Mouse (Mus musculus) CH12.LX (cell line): Measurements from ENCODE around the gene Atp2b2. TPM values are rescaled to one million over a fixed set of nuclear protein-coding genes. Genes with fewer than 3 reads are reported as not detected.

Experiments
- DNase-seq: peaks from one replicate; pipeline ENCODE4 v3.0.0-alpha.2; 2013; ENCODE audit errors: extremely low read depth
- H3K27ac ChIP-seq: 2 replicates; pipeline ENCODE4 v1.5.1; 2012; ENCODE audit warnings: low read depth, mild to moderate bottlenecking, control low read depth, moderate library complexity; ENCODE audit not compliant: insufficient read depth
- H3K27me3 ChIP-seq: replicated peaks from 2 replicates; pipeline ENCODE3; 2012; ENCODE audit warnings: inconsistent platforms
- H3K36me3 ChIP-seq, 2 experiments: replicated peaks in 1 of 2; 2 replicates each; pipeline versions ENCODE3 to v1.6.1; 2012; ENCODE audit warnings: inconsistent platforms in 1 of 2, low read length in 1 of 2, mild to moderate bottlenecking in 1 of 2, mixed read lengths in 1 of 2, moderate library complexity in 1 of 2; ENCODE audit not compliant: control insufficient read depth in 1 of 2, insufficient read depth in 1 of 2
- H3K4me1 ChIP-seq, 2 experiments: 2 replicates each; pipeline ENCODE4 v1.6.1; 2012; ENCODE audit warnings: inconsistent platforms in 1 of 2, moderate library complexity in 1 of 2; ENCODE audit not compliant: insufficient read depth in 2 of 2, control insufficient read depth in 1 of 2
- H3K4me2 ChIP-seq: 2 replicates; pipeline ENCODE4 v1.6.1; 2012; ENCODE audit warnings: low read depth, mild to moderate bottlenecking, control low read depth; ENCODE audit not compliant: poor library complexity, insufficient read depth, severe bottlenecking
- H3K4me3 ChIP-seq, 3 experiments: fragments of 150-350 bp in 1 of 3; sonication (generic) in 1 of 3; replicated peaks in 1 of 3; 2 replicates each; pipeline versions ENCODE3 to v1.5.1; 2011 to 2012; ENCODE audit warnings: low read depth in 2 of 3, low read length in 2 of 3, mild to moderate bottlenecking in 2 of 3, moderate library complexity in 2 of 3, control low read depth in 1 of 3, improper control_type of control experiment in 1 of 3, inconsistent platforms in 1 of 3, mixed read lengths in 1 of 3; ENCODE audit not compliant: poor library complexity in 1 of 3
- H3K79me2 ChIP-seq: replicated peaks from 2 replicates; pipeline ENCODE4 v1.6.1; 2012; ENCODE audit warnings: mild to moderate bottlenecking, moderate library complexity; ENCODE audit not compliant: control insufficient read depth, poor library complexity, insufficient read depth, severe bottlenecking; ENCODE audit errors: extremely low read depth
- H3K9ac ChIP-seq: 2 replicates; pipeline ENCODE4 v1.6.1; 2012; ENCODE audit warnings: low read depth, mild to moderate bottlenecking, control low read depth, moderate library complexity; ENCODE audit not compliant: insufficient read depth
- H3K9me3 ChIP-seq: replicated peaks from 2 replicates; pipeline ENCODE3; 2012; ENCODE audit warnings: low read length, inconsistent platforms, mixed read lengths
- BHLHE40 ChIP-seq: IDR thresholded peaks from 2 replicates; pipeline ENCODE4 v1.6.1; 2011; ENCODE audit warnings: mild to moderate bottlenecking, low read depth, low read length, improper control_type of control experiment
- CHD1 ChIP-seq: IDR thresholded peaks from 2 replicates; pipeline ENCODE4 v1.6.1; 2012; ENCODE audit warnings: low read depth, low read length, improper control_type of control experiment, inconsistent platforms
- CHD2 ChIP-seq: IDR thresholded peaks from 2 replicates; pipeline ENCODE4 v1.6.1; 2011; ENCODE audit warnings: low read length, improper control_type of control experiment
- CTCF ChIP-seq, 2 experiments: IDR thresholded peaks in 1 of 2; conservative IDR thresholded peaks in 1 of 2; 2 replicates each; pipeline ENCODE4 v1.5.1; 2011 to 2012; ENCODE audit warnings: low read depth in 2 of 2, low read length in 2 of 2, improper control_type of control experiment in 1 of 2, inconsistent platforms in 1 of 2, mild to moderate bottlenecking in 1 of 2, moderate library complexity in 1 of 2
- E2F4 ChIP-seq: IDR thresholded peaks from 2 replicates; pipeline ENCODE4 v1.6.1; 2011; ENCODE audit warnings: low read depth, low read length, improper control_type of control experiment; ENCODE audit not compliant: insufficient replicate concordance
- ELF1 ChIP-seq: IDR thresholded peaks from 2 replicates; pipeline ENCODE4 v1.6.1; 2014; ENCODE audit warnings: low read depth, mild to moderate bottlenecking, inconsistent platforms, low read length, improper control_type of control experiment
- ETS1 ChIP-seq: conservative IDR thresholded peaks from 2 replicates; pipeline ENCODE4 v1.6.1; 2012; ENCODE audit warnings: low read depth, mild to moderate bottlenecking, inconsistent platforms, low read length, improper control_type of control experiment, moderate library complexity
- GABPA ChIP-seq: IDR thresholded peaks from 2 replicates; pipeline ENCODE4 v1.6.1; 2012; ENCODE audit warnings: low read depth, low read length, improper control_type of control experiment, inconsistent platforms; ENCODE audit not compliant: insufficient replicate concordance
- HCFC1 ChIP-seq: IDR thresholded peaks from 2 replicates; pipeline ENCODE4 v1.6.1; 2012; ENCODE audit warnings: low read depth, mild to moderate bottlenecking, inconsistent platforms, low read length, improper control_type of control experiment
- JUN ChIP-seq: IDR thresholded peaks from 2 replicates; pipeline ENCODE4 v1.6.1; 2011; ENCODE audit warnings: low read depth, mild to moderate bottlenecking, low read length, improper control_type of control experiment, moderate library complexity; ENCODE audit not compliant: insufficient read depth
- JUND ChIP-seq: conservative IDR thresholded peaks from 2 replicates; pipeline ENCODE4 v1.6.1; 2011; ENCODE audit warnings: low read depth, low read length, improper control_type of control experiment
- KAT2A ChIP-seq: IDR thresholded peaks from 2 replicates; pipeline ENCODE4 v1.6.1; 2012; ENCODE audit warnings: low read length, improper control_type of control experiment, inconsistent platforms; ENCODE audit not compliant: insufficient replicate concordance
- MEF2A ChIP-seq: IDR thresholded peaks from 2 replicates; pipeline ENCODE4 v1.6.1; 2014; ENCODE audit warnings: low read depth, mild to moderate bottlenecking, inconsistent platforms, low read length, improper control_type of control experiment, borderline replicate concordance
- MXI1 ChIP-seq: IDR thresholded peaks from 2 replicates; pipeline ENCODE4 v1.6.1; 2011; ENCODE audit warnings: mild to moderate bottlenecking, low read depth, low read length, improper control_type of control experiment
- NRF1 ChIP-seq: IDR thresholded peaks from 2 replicates; pipeline ENCODE4 v1.6.1; 2014; ENCODE audit warnings: low read depth, mild to moderate bottlenecking, inconsistent platforms, low read length, improper control_type of control experiment, moderate library complexity
- POLR2A ChIP-seq: IDR thresholded peaks from 2 replicates; pipeline ENCODE4 v1.6.1; 2011; ENCODE audit warnings: low read depth, mild to moderate bottlenecking, improper control_type of control experiment, low read length
- RAD21 ChIP-seq: IDR thresholded peaks from 2 replicates; pipeline ENCODE4 v1.6.1; 2011; ENCODE audit warnings: low read depth, mild to moderate bottlenecking, low read length, improper control_type of control experiment, moderate library complexity
- SIN3A ChIP-seq: IDR thresholded peaks from 2 replicates; pipeline ENCODE4 v1.6.1; 2012; ENCODE audit warnings: low read length, improper control_type of control experiment, inconsistent platforms
- SMC3 ChIP-seq: IDR thresholded peaks from 2 replicates; pipeline ENCODE4 v1.6.1; 2011; ENCODE audit warnings: low read depth, low read length, improper control_type of control experiment
- TCF12 ChIP-seq: IDR thresholded peaks from 2 replicates; pipeline ENCODE4 v1.6.1; 2014; ENCODE audit warnings: low read depth, mild to moderate bottlenecking, inconsistent platforms, low read length, improper control_type of control experiment
- UBTF ChIP-seq: IDR thresholded peaks from 2 replicates; pipeline ENCODE4 v1.6.1; 2012; ENCODE audit warnings: low read depth, mild to moderate bottlenecking, inconsistent platforms, low read length, improper control_type of control experiment, moderate library complexity
- ZC3H11A ChIP-seq: IDR thresholded peaks from 2 replicates; pipeline ENCODE4 v1.6.1; 2012; ENCODE audit warnings: low read depth, mild to moderate bottlenecking, inconsistent platforms, low read length, improper control_type of control experiment
- ZKSCAN1 ChIP-seq: IDR thresholded peaks from 2 replicates; pipeline ENCODE4 v1.6.1; 2012; ENCODE audit warnings: low read depth, inconsistent platforms, low read length, improper control_type of control experiment, borderline replicate concordance
- ZMIZ1 ChIP-seq: IDR thresholded peaks from 2 replicates; pipeline ENCODE4 v1.6.1; 2012; ENCODE audit warnings: low read depth, mild to moderate bottlenecking, inconsistent platforms, low read length, improper control_type of control experiment
- ZNF384 ChIP-seq: IDR thresholded peaks from 2 replicates; pipeline ENCODE4 v1.6.1; 2012; ENCODE audit warnings: low read depth, low read length, improper control_type of control experiment, inconsistent platforms
- dilution Hi-C: fragments of 300-500 bp; cut with MboI; formaldehyde crosslinking; loops from 2 replicates; pipeline ENCODE4 v1.14.3; 2020; ENCODE audit warnings: low sequenced_read_pairs; ENCODE audit not compliant: extremely low pct_unique_long_range_greater_than_20kb, extremely low pct_ligation_motif_present
- in situ Hi-C: fragments of 300-500 bp; cut with MboI; formaldehyde crosslinking; loops from 3 replicates; pipeline ENCODE4 v1.14.3; 2019; ENCODE audit warnings: low sequenced_read_pairs, low pct_ligation_motif_present, low pct_unique_long_range_greater_than_20kb, mixed read lengths
- polyA plus RNA-seq: library from polyadenylated mRNA; unstranded; fragments of >175 nt; gene quantifications from 2 replicates; pipeline ENCODE4 v1.2.1, GENCODE M21; 2012; ENCODE audit warnings: low read depth; ENCODE audit not compliant: insufficient read length
- total RNA-seq, 2 experiments: library from RNA; depleted of rRNA; stranded (reverse); fragments of 300-350 nt in 1 of 2; fragments of >200 nt in 1 of 2; gene quantifications; 2 replicates each; pipeline ENCODE4 v1.2.3; 2012 to 2014

The Atp2b2 gene
- total and polyA plus RNA-seq, 3 experiments: not detected

DNA sequence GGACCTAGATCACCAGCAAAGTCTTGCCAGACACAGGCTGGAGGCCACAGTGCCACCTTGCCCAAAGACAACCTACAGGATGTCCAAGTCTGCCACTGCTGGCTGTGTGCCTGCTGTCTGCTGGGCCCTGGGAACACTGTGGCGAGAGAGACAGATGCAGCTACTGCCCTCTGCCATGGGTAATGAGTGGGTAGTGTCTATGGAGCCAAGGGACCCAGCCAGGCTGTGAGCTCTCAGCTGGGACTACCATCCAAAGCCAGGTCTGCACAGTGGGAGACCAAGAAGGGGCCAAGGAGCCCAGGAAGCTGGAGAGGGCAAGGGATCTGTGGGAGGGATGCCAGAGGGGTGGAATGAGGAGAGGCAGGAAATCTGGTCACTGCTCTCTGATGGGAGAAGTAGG lies 83.1 kb downstream of the Atp2b2 start:
- H3K27me3 ChIP-seq: peaks cover 63% of the 10 kb centered on the region
- H3K36me3 ChIP-seq: no peaks in the 10 kb centered on the region
- DNase-seq: no peak
- H3K4me1 ChIP-seq: no peaks in the 10 kb centered on the region; a peak in 1 of 4 replicates
- H3K79me2 ChIP-seq: no peaks in the 10 kb centered on the region
- no peaks in the 10 kb centered on the region for H3K9me3 ChIP-seq
- dilution Hi-C loops (no loop called here), in situ Hi-C loops (loop anchor here (25.0 kb wide), 1 partner anchor 197 kb away; no protein-coding TSS in a partner anchor)
- H3K4me2 ChIP-seq: no peak overlapping the region
- TF ChIP-seq E2F4 (no peak), CTCF (conservative IDR thresholded peaks at IDR 0.05 in 1 of 2, IDR thresholded peaks at IDR 0.05 in 1 of 2; ENCODE audit: low read depth in 2 of 2, low read length in 2 of 2) (no peak), KAT2A (no peak), BHLHE40 (no peak), NRF1 (no peak), JUN (no peak), ZKSCAN1 (no peak), POLR2A (no peak), CHD1 (no peak), SIN3A (no peak)
- TF ChIP-seq, all 38 proteins: peak for 0
- Histone ChIP-seq H3K27ac (no peak overlapping the region), H3K9ac (no peak overlapping the region), H3K4me3 (no peak overlapping the region)

DNA sequence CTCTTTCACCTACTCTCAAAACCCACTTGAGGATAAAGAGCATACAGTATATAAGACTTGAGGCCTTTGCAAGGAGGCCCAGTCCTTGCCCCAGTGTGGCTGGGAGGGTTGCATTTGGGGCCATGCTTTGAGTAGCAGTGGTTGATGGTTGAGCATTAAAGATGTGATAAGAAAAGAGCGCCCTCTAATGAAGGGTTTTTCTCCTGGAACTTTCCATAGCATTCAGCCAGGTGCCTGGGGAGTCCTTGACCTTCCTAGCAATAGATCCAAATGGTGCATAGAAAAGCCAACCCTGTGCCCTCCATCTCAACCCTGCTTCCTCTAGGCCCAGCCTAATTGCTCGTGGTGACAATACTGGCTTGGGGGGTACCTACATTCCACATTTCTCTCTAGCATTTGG lies 83.7 kb downstream of the Atp2b2 start:
- Histone ChIP-seq H3K4me3 (no peak overlapping the region), H3K27me3 (peaks cover 66% of the 10 kb centered on the region), H3K9ac (no peak overlapping the region), H3K4me2 (no peak overlapping the region), H3K27ac (no peak overlapping the region), H3K9me3 (no peaks in the 10 kb centered on the region), H3K79me2 (no peaks in the 10 kb centered on the region), H3K4me1 (no peaks in the 10 kb centered on the region; a peak in 1 of 4 replicates), H3K36me3 (no peaks in the 10 kb centered on the region)
- DNase-seq: no peak
- dilution Hi-C loops: no loop called here
- TF ChIP-seq JUND (no peak), BHLHE40 (no peak), ETS1 (no peak), SMC3 (peak; percentile 55), ELF1 (no peak), RAD21 (peak; percentile 56), ZMIZ1 (no peak), SIN3A (no peak), UBTF (no peak), MEF2A (no peak), TCF12 (no peak), MXI1 (no peak), GABPA (no peak), JUN (no peak), HCFC1 (no peak), ZNF384 (no peak), CHD1 (no peak), KAT2A (no peak), CHD2 (no peak), CTCF (conservative IDR thresholded peaks at IDR 0.05 in 1 of 2, IDR thresholded peaks at IDR 0.05 in 1 of 2; ENCODE audit: low read depth in 2 of 2, low read length in 2 of 2) (peak in 1 of 2 experiments; percentile 61; a peak in 2 of 4 replicates), ZC3H11A (no peak; the same call in 1 of the 2 replicates)
- in situ Hi-C loops: loop anchor here (25.0 kb wide), 1 partner anchor 196 kb away; no protein-coding TSS in a partner anchor
